Mouse (Mus musculus): ENCODE results near the gene Cdc42ep4. TPM values are rescaled to one million over a fixed set of nuclear protein-coding genes. Genes with fewer than 3 reads are reported as not detected.

The Cdc42ep4 gene
- polyA plus RNA-seq, 1 experiment = 9.5 TPM

DNA sequence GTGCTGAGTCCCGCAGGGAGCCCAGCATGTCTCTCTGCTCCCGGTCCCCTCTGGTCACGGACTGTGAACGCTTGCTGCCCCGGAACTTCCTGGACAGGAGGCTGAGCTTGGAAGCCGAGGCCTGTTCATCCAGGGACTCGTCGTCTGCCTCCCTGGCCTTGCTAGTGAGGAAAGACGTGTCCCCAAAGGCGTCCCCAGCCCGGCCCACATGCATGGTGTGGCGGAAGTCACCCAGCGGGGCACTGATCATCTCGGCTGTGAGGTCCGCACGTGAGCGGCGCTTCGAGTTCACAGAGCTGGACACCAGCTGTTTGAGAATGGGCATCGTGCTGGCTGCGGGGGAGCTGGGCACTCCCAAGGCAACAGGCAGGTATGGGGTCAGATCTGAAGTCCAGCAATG is 22.4 kb downstream of the Cdc42ep4 start:
- 97% methylated on average over 21 of the region's 21 CpGs for WGBS
- Histone ChIP-seq H3K27ac (ENCODE audit: control insufficient read depth, insufficient read depth, low read depth, low read length, poor library complexity) (no peak overlapping the region), H3K4me3 (replicated peaks; ENCODE audit: control insufficient read depth, low read depth, low read length) (no peak overlapping the region), H3K4me1 (ENCODE audit: control insufficient read depth, insufficient read depth, low read length) (peaks cover 4% of the 10 kb centered on the region; the same call in 1 of the 2 replicates)
- TF ChIP-seq POLR2A (IDR thresholded peaks at IDR 0.05; ENCODE audit: borderline replicate concordance, control insufficient read depth, low read depth, low read length) = no peak
- no peak for TF ChIP-seq CTCF (IDR thresholded peaks at IDR 0.05; ENCODE audit: control insufficient read depth, insufficient read depth, low read length)

DNA sequence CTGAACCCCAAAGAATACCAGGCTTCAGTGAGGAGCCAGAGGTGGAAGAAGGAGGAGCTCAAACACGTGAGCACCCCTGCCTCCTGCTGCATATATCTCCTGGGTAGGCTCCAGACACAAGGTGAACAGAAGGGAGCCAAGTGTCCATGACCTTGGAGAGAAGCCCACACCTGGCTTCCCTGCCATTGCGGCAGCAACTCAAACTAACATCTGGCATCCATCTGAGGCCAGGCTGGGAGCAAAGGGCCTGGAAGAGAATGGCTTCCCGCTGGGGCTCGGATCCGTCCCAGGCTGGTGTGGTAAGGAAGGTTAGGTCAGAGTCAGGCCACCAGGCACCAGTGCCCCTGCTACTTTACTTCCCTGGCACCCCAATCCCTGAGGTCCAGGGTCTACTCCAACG is 23.7 kb downstream of the Cdc42ep4 start:
- no peak for TF ChIP-seq POLR2A (IDR thresholded peaks at IDR 0.05; ENCODE audit: borderline replicate concordance, control insufficient read depth, low read depth, low read length)
- H3K27ac ChIP-seq (ENCODE audit: control insufficient read depth, insufficient read depth, low read depth, low read length, poor library complexity) = no peak overlapping the region
- 91% methylated on average over 6 of the region's 6 CpGs for WGBS

DNA sequence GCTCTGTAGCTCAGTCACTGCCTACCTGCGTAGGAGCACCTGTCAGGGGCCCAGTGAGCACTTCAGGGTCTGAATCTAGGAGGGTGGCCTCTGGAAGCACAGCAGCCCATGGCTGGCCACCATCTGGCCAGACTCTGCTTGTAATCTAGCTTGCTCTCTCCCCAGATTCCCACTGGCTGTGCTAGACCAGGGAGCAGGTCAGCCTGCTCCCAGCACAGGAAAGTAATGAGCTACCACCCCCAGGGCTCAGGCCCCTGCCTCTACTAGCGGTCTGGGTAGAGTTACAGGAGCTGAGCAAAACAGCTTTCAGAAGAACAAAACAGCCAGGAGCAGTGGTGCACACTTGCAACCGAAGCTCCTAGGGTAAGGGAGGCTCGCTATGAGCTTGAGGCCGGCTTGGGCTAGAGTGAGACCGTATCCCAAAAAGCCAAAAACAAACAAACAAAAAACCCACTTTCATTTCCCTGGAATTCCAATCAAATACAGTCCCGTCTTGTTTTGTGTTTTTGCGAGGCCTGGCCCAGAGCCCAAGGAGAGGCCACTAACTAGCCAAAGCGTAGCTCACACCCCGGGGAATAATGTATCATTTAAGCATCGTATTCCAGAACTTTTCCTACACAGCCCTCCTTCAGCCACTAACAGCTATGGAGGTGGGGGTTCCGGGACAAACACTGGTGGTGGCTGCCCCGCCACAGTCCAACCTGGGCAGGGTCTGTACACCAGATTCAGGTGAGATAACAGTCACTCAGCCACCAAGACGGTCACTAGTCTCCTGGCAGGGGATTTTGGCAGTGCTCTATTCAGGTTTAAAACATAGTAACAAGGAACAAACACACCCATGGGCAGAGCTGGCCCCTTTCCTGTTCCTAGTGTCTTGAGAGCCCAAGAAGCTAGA is 24.4 kb downstream of the Cdc42ep4 start:
- Histone ChIP-seq H3K27ac (ENCODE audit: control insufficient read depth, insufficient read depth, low read depth, low read length, poor library complexity) (no peak overlapping the region), H3K4me1 (ENCODE audit: control insufficient read depth, insufficient read depth, low read length) (no peaks in the 10 kb centered on the region), H3K4me3 (replicated peaks; ENCODE audit: control insufficient read depth, low read depth, low read length) (no peak overlapping the region)
- WGBS = 90% methylated on average over 14 of the region's 14 CpGs
- TF ChIP-seq POLR2A (IDR thresholded peaks at IDR 0.05; ENCODE audit: borderline replicate concordance, control insufficient read depth, low read depth, low read length) (no peak), CTCF (IDR thresholded peaks at IDR 0.05; ENCODE audit: control insufficient read depth, insufficient read depth, low read length) (no peak)

More for the DNA sequence above, 23.7 kb downstream of the Cdc42ep4 start:
- Histone ChIP-seq H3K4me3 (replicated peaks; ENCODE audit: control insufficient read depth, low read depth, low read length) (no peak overlapping the region), H3K4me1 (ENCODE audit: control insufficient read depth, insufficient read depth, low read length) (peaks cover 2% of the 10 kb centered on the region; the same call in 1 of the 2 replicates)

DNA sequence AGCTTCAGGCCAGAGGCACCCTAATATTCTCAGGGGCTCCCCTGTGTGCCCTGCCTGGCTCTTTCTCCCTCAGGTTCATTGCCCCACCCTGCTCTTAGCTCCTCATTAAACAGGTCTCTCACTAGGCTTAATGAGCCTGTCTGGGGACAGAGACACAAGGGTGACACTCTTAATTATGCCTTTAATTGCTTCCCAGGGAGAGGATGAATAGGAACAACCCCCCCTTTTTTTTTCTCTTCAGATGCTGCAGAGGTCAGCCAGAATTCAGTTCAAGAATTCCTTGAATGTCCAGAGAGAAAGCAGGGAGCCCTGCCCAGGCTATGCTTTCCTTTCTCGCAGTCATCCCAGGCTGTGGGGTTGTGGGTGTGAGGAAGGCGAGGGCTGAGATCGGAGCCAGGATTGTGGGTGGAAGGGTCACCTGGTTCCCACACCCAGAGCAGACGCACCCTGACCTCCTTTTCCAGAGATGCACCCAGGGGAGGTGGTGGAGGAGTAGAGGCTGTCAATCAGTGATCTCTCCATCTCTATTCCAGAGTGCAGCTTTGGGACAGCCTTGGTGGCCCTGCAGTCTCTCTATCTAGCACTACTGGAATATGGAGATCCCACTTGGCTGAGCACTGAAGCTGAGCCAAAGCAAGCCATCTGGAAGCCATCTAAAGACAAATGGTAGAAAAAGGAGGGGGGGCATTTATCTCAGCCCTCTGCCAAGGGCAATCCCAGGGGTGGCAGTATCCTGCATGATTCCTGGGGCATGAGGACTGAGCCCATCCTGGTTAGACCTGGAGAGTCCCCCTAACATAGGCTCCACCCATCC is 26.2 kb downstream of the Cdc42ep4 start:
- TF ChIP-seq CTCF (IDR thresholded peaks at IDR 0.05; ENCODE audit: control insufficient read depth, insufficient read depth, low read length) (no peak), POLR2A (IDR thresholded peaks at IDR 0.05; ENCODE audit: borderline replicate concordance, control insufficient read depth, low read depth, low read length) (no peak)
- H3K4me1 ChIP-seq (ENCODE audit: control insufficient read depth, insufficient read depth, low read length) = no peaks in the 10 kb centered on the region
- WGBS = 95% methylated on average over 4 of the region's 4 CpGs
- no peak overlapping the region for H3K4me3 ChIP-seq (replicated peaks; ENCODE audit: control insufficient read depth, low read depth, low read length)
- no peak overlapping the region for H3K27ac ChIP-seq (ENCODE audit: control insufficient read depth, insufficient read depth, low read depth, low read length, poor library complexity)

DNA sequence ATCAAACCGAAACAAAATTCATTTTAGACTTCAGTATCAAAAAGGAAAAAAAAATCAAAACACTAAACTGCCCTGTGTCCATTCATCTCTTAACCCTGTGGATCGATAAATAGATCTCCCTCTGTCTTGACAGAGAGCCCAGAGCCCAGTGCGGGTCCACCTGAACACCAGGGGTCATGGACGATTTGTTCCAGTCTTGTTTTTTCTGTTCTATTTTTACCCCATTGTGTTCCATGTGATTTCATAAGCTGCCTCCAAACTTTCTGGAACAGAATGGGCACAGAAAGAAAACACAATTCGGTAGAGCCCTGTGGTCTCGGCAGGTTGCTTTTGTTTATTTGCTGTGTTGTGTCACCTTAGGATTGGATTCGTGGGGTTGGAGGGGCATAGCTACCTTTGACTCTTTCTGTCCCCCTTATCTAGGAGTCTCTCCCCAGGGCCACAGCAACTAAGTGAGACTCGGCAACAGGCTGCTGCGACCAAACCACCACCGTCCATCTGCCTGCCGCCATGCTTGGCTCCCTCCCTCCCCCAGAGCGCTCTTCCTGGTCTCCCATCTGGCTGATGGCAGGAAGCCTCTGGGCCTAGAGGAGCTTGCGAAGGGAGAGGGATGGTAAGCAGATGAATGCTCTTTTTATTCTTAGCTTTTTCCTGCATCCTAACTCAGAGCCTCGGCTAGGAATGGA is 29.1 kb downstream of the Cdc42ep4 start:
- Histone ChIP-seq H3K4me3 (replicated peaks; ENCODE audit: control insufficient read depth, low read depth, low read length) (no peak overlapping the region), H3K27ac (ENCODE audit: control insufficient read depth, insufficient read depth, low read depth, low read length, poor library complexity) (no peak overlapping the region), H3K4me1 (ENCODE audit: control insufficient read depth, insufficient read depth, low read length) (no peaks in the 10 kb centered on the region)
- TF ChIP-seq CTCF (IDR thresholded peaks at IDR 0.05; ENCODE audit: control insufficient read depth, insufficient read depth, low read length) = no peak
- TF ChIP-seq POLR2A (IDR thresholded peaks at IDR 0.05; ENCODE audit: borderline replicate concordance, control insufficient read depth, low read depth, low read length) = no peak
- 80% methylated on average over 14 of the region's 14 CpGs for WGBS

DNA sequence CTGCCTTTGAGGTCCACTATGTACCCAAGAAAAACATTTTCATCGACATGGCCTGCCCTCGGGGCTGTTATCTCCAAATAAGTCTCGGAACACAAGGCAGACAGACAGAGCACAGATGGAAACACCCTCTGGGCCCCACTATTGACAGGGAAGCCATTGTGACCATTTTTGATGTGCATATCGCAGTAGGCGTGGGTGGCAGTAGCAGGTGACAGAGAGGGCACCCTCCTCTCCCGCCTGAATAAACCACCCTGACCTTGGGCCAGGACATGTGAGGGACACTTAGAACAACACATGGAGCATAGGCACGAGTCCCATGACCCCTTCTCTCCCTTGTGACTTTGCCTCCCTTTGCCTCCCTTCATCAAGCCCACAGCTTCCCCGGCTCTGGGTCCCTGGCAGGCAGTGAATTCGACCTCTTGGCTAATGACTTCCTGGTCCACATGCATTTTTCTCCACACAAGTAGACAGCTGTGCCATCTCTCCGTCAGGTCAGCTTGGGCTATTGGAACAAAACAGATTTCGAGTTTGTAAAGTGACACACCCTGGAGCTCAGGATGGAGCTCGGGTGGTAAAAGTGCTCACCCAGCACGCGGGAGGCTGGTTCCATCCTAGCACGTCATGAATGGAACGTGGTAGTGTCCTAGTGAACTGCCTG is 33.8 kb downstream of the Cdc42ep4 start:
- Histone ChIP-seq H3K4me3 (replicated peaks; ENCODE audit: control insufficient read depth, low read depth, low read length) (no peak overlapping the region), H3K4me1 (ENCODE audit: control insufficient read depth, insufficient read depth, low read length) (no peaks in the 10 kb centered on the region), H3K27ac (ENCODE audit: control insufficient read depth, insufficient read depth, low read depth, low read length, poor library complexity) (no peak overlapping the region)
- 77% methylated on average over 16 of the region's 16 CpGs for WGBS
- TF ChIP-seq POLR2A (IDR thresholded peaks at IDR 0.05; ENCODE audit: borderline replicate concordance, control insufficient read depth, low read depth, low read length) (no peak), CTCF (IDR thresholded peaks at IDR 0.05; ENCODE audit: control insufficient read depth, insufficient read depth, low read length) (no peak)

DNA sequence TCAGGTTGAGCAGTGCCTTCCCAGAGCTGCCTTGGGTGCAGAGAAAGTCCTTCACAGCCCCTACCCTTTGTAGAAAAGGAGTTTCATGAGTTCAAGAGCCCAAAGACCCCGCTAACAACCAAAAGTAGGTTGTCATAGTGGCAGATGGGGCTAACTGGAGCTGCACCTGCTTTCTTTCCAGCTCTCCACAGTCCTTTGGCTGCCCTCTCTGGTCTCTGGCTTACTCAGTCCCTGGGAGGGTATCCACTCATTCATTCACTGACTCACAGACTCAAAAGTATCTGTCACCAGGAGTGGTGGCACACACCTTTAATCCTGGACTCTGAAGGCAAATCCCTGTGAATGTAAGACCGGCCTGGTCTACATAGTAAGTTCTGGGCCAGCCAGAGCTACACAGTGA is 35.5 kb downstream of the Cdc42ep4 start:
- 86% methylated on average over 2 of the region's 2 CpGs for WGBS
- TF ChIP-seq POLR2A (IDR thresholded peaks at IDR 0.05; ENCODE audit: borderline replicate concordance, control insufficient read depth, low read depth, low read length) (no peak), CTCF (IDR thresholded peaks at IDR 0.05; ENCODE audit: control insufficient read depth, insufficient read depth, low read length) (no peak)
- no peaks in the 10 kb centered on the region for H3K4me1 ChIP-seq (ENCODE audit: control insufficient read depth, insufficient read depth, low read length)
- no peak overlapping the region for H3K27ac ChIP-seq (ENCODE audit: control insufficient read depth, insufficient read depth, low read depth, low read length, poor library complexity)
- H3K4me3 ChIP-seq (replicated peaks; ENCODE audit: control insufficient read depth, low read depth, low read length) = no peak overlapping the region

Measured in bone marrow, adult 2 months (tissue).